Mouse (Mus musculus) left cerebral cortex, adult 11 months (tissue): ENCODE data around the gene Arhgap28.

Source experiments
- DNase-seq: peaks from one replicate; pipeline ENCODE4 v3.0.0; 2022; ENCODE audit warnings: low spot score

Gene Arhgap28

GRCm38 (mm10) chr17:67935556-67935955, 68.4 kb downstream of the Arhgap28 start:
- no peak for DNase-seq

GRCm38 (mm10) chr17:67931396-67931795, 72.5 kb downstream of the Arhgap28 start:
- no peak for DNase-seq

GRCm38 (mm10) chr17:67930957-67931356, 73.0 kb downstream of the Arhgap28 start:
- DNase-seq: no peak

GRCm38 (mm10) chr17:67930467-67930866, 73.5 kb downstream of the Arhgap28 start:
- DNase-seq: no peak

- DNase-seq: no peak
These were observed 75.6 kb downstream of the Arhgap28 start for GRCm38 (mm10) chr17:67928280-67928679.

GRCm38 (mm10) chr17:67927864-67928263, 76.1 kb downstream of the Arhgap28 start:
- DNase-seq: no peak

GRCm38 (mm10) chr17:67919959-67920358, 84.0 kb downstream of the Arhgap28 start:
- no peak for DNase-seq

GRCm38 (mm10) chr17:67918201-67918600, 85.7 kb downstream of the Arhgap28 start:
- DNase-seq: no peak

GRCm38 (mm10) chr17:67916901-67917300, 87.0 kb downstream of the Arhgap28 start:
- no peak for DNase-seq

- DNase-seq: no peak
These were observed 91.3 kb downstream of the Arhgap28 start for GRCm38 (mm10) chr17:67912640-67913039.

- no peak for DNase-seq
These were observed 91.9 kb downstream of the Arhgap28 start for GRCm38 (mm10) chr17:67912051-67912450.

- DNase-seq: no peak
These were observed 95.4 kb downstream of the Arhgap28 start for GRCm38 (mm10) chr17:67908537-67908936.

- DNase-seq: no peak
These were observed 95.8 kb downstream of the Arhgap28 start for GRCm38 (mm10) chr17:67908137-67908536.

- DNase-seq: no peak
These were observed 96.3 kb downstream of the Arhgap28 start for GRCm38 (mm10) chr17:67907532-67908054.

- no peak for DNase-seq
These were observed 97.7 kb downstream of the Arhgap28 start for GRCm38 (mm10) chr17:67906236-67906635.

- no peak for DNase-seq
These were observed 99.5 kb downstream of the Arhgap28 start for GRCm38 (mm10) chr17:67904315-67904944.

GRCm38 (mm10) chr17:67902847-67903246, 101.1 kb downstream of the Arhgap28 start:
- DNase-seq: no peak

GRCm38 (mm10) chr17:67901161-67901560, 102.8 kb downstream of the Arhgap28 start:
- DNase-seq: no peak

- no peak for DNase-seq
These were observed 104.5 kb downstream of the Arhgap28 start for GRCm38 (mm10) chr17:67899376-67899775.

GRCm38 (mm10) chr17:67896413-67896812, 107.5 kb downstream of the Arhgap28 start:
- no peak for DNase-seq

GRCm38 (mm10) chr17:67889481-67890325, 114.2 kb downstream of the Arhgap28 start:
- DNase-seq: no peak

GRCm38 (mm10) chr17:67888081-67888480, 115.8 kb downstream of the Arhgap28 start:
- DNase-seq: no peak

GRCm38 (mm10) chr17:67886326-67886725, 117.6 kb downstream of the Arhgap28 start:
- no peak for DNase-seq
